Mouse (Mus musculus): ENCODE measurements around the gene Sike1. TPM values are rescaled to one million over a fixed set of nuclear protein-coding genes. Genes with fewer than 3 reads are reported as not detected.

Gene Sike1
- total RNA-seq, 2 experiments from 2014 or later, result 71.7 to 74.6 TPM

GRCm38 (mm10) chr3:103020943-103021638 is 25.6 kb downstream of the Sike1 start:
- DNase-seq, result peak; percentile 95 to 96

DNA sequence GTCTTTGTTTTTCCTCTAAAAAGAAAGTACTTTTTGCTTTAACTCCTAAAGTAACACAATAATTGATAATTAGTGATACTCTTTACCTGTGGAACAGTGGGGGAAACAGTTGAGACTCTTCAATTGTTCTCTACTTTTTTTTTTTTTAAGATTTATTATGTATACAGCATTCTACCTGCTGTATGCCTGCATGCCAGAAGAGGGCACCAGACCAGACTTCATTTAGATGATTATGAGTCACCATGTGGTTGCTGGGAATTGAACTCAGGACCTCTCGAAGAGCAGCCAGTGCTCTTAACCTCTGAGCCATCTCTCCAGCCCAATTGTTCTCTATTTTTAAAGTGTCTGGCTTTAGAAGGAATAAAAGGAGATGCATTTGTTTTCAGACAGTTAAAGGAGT is 30.7 kb downstream of the Sike1 start:
- DNase-seq, result no peak

- no peak for DNase-seq
Observed at GRCm38 (mm10) chr3:103040285-103040684, 44.8 kb downstream of the Sike1 start.

GRCm38 (mm10) chr3:103040861-103041379 is 45.4 kb downstream of the Sike1 start:
- DNase-seq, result no peak

DNA sequence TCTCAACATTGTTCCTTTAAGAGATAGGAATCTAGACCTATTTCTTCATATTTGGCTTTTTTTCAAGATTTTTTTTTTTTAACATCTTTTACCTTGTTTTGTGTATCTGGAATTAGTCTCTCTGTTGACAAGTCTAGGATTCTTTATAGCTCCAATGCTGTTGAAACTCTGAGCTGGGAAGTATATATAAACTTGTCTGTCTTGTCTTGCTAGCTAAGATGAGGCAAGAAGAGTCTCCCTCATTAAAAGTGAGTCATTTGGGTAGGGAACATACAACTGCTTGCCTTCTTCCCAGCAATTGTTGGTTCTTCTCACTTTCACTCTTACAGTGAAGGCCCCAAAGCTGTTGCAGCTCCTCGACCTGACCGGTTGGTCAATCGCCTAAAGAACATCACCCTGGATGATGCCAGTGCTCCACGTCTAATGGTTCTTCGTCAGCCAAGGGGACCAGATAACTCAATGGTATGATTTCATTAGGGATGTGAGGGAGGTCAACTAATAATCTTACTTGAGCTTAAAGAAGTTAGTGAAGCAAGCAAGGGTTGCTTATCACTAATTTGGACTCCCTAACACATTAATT is 60.6 kb downstream of the Sike1 start:
- no peak for DNase-seq

DNA sequence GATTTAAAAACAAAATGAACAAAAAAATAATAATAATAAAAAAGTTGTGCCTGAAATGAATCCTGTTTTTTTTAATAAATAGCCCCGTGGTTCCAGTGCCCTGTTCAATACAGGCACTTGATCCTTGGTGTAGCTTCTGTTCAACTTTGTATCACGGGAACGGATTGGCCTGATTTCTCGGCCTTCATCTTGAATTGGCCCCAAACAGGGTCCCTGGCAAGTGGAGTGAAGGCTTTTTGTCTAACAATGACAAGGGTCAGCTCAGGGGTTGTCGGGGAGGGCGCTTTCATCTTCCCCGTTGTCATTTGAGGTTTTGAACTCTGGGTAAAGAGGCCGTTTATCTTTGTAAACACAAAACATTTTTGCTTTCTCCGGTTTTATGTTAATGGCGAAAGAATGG is 62.2 kb downstream of the Sike1 start:
- peak in 1 of 2 experiments; percentile 7 for DNase-seq

Other genes starting within 250 kb of the Sike1 start
- gene Tshb, start 213.0 kb upstream of the Sike1 start, total RNA-seq (2021), result not detected
- not detected for gene Sycp1, start 59.6 kb upstream of the Sike1 start, total RNA-seq (2021)
- not detected for gene Nr1h5, start 31.6 kb upstream of the Sike1 start, total RNA-seq (2021)
- gene Csde1, start 24.7 kb downstream of the Sike1 start, total RNA-seq (2021), result 100 to 1,000 TPM; 398 to 439 TPM
- 10 to 100 TPM; 59.2 to 64.6 TPM for gene Nras, start 62.6 kb downstream of the Sike1 start, total RNA-seq (2021)
- not detected for gene Ampd1, start 78.3 kb downstream of the Sike1 start, total RNA-seq (2021)
- gene Dennd2c, start 106.9 kb downstream of the Sike1 start, total RNA-seq (2021), result 1 to 10 TPM; 1.5 to 1.7 TPM
- 10 to 100 TPM; 55.9 to 56.4 TPM for gene Bcas2, start 175.9 kb downstream of the Sike1 start, total RNA-seq (2021)